Mouse (Mus musculus) ES-E14 (cell line): Measurements from ENCODE around the gene Gm9887.

ENCODE experiments used
- CHD2 ChIP-seq: IDR thresholded peaks from 2 replicates; pipeline ENCODE4 v1.6.1; 2014; ENCODE audit warnings: mild to moderate bottlenecking, low read depth, low read length, inconsistent platforms
- HCFC1 ChIP-seq: IDR thresholded peaks from 2 replicates; pipeline ENCODE4 v1.6.1; 2012; ENCODE audit warnings: low read length, inconsistent platforms, borderline replicate concordance; ENCODE audit not compliant: insufficient read depth
- MAFK ChIP-seq: IDR thresholded peaks from 2 replicates; pipeline ENCODE4 v1.6.1; 2014; ENCODE audit warnings: mild to moderate bottlenecking, low read depth, low read length, inconsistent platforms; ENCODE audit not compliant: insufficient read depth
- ZNF384 ChIP-seq: IDR thresholded peaks from 2 replicates; pipeline ENCODE4 v1.6.1; 2012; ENCODE audit warnings: low read depth, low read length, inconsistent platforms

GRCm38 (mm10) chr12:69402594-69403167, 30.4 kb upstream of the Gm9887 start:
- TF ChIP-seq MAFK: no peak
- no peak for TF ChIP-seq ZNF384
- TF ChIP-seq HCFC1: no peak
- no peak for TF ChIP-seq CHD2
